Mouse (Mus musculus): ENCODE measurements around the gene 1700017N19Rik.

Gene 1700017N19Rik

GRCm38 (mm10) chr10:100661970-100662590, 71.8 kb downstream of the 1700017N19Rik start:
- DNase-seq (ENCODE audit: low read depth, low spot score) = no peak
